Mouse (Mus musculus): Measurements from ENCODE around the gene Hnrnpll.

DNA sequence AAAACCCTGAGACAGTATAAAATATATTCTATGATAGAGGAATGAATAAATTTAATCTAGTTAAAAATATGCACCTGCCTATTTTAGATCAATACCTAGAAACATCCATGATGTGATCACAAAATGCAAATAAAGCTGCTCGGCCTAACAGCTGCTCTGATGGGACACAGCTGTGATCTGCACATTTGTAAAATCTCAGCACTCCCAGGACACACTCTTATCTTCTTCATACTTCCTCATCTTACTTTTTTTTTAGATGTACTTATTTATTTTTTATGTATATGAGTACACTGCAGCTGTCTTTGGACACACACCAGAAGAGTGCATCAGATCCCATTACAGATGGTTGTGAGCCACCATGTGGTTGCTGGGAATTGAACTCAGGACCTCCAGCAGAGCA is 20.4 kb downstream of the Hnrnpll start:
- TF ChIP-seq GATA1 (IDR thresholded peaks at IDR 0.05; ENCODE audit: low read length), result no peak
- no peak for TF ChIP-seq TAL1 (IDR thresholded peaks at IDR 0.05; ENCODE audit: low read length)
